Mouse (Mus musculus): ENCODE results near the gene Tceal5. TPM values are rescaled to one million over a fixed set of nuclear protein-coding genes. Genes with fewer than 3 reads are reported as not detected.

Gene Tceal5
- polyA plus RNA-seq, 1 experiment from 2014 or later = 3.9 TPM

- Histone ChIP-seq H3K9me3 (no peaks in the 10 kb centered on the region), H3K36me3 (replicated peaks) (peaks cover 9% of the 10 kb centered on the region; the same call in 1 of the 2 replicates), H3K27ac (no peak overlapping the region), H3K4me1 (peaks cover 5% of the 10 kb centered on the region), H3K4me3 (no peak overlapping the region), H3K27me3 (ENCODE audit: poor library complexity, severe bottlenecking) (peaks cover 17% of the 10 kb centered on the region; the same call in 1 of the 2 replicates)
- DNase-seq (ENCODE audit: extremely low spot score, low spot score) = no peak
- WGBS = 90% methylated on average over 2 of the region's 2 CpGs
Observed at GRCm38 (mm10) chrX:136213396-136213795, 9.7 kb upstream of the Tceal5 start.

- 81% methylated on average over 6 of the region's 6 CpGs for WGBS
- H3K4me1 ChIP-seq = peaks cover 15% of the 10 kb centered on the region
- H3K4me3 ChIP-seq = no peak overlapping the region
- no peak overlapping the region for H3K27ac ChIP-seq
- H3K27me3 ChIP-seq (ENCODE audit: poor library complexity, severe bottlenecking) = peaks cover 49% of the 10 kb centered on the region
- H3K36me3 ChIP-seq (replicated peaks) = no peaks in the 10 kb centered on the region
- H3K9me3 ChIP-seq = no peaks in the 10 kb centered on the region
- DNase-seq (ENCODE audit: extremely low spot score, low spot score) = no peak
Observed at GRCm38 (mm10) chrX:136204406-136204805, 730 bp upstream of the Tceal5 start.

GRCm38 (mm10) chrX:136203257-136203656 lies 419 bp downstream of the Tceal5 start:
- Histone ChIP-seq H3K27ac (no peak overlapping the region), H3K36me3 (replicated peaks) (no peaks in the 10 kb centered on the region), H3K4me3 (peak overlapping the region; percentile 55), H3K4me1 (peaks cover 15% of the 10 kb centered on the region), H3K27me3 (ENCODE audit: poor library complexity, severe bottlenecking) (peaks cover 53% of the 10 kb centered on the region), H3K9me3 (no peaks in the 10 kb centered on the region)
- WGBS = 20% methylated on average over 7 of the region's 7 CpGs
- no peak for DNase-seq (ENCODE audit: extremely low spot score, low spot score)

GRCm38 (mm10) chrX:136196873-136197272 lies 6.8 kb downstream of the Tceal5 start:
- 64% methylated on average over 1 of the region's 1 CpGs for WGBS
- H3K4me1 ChIP-seq = no peaks in the 10 kb centered on the region

GRCm38 (mm10) chrX:136195193-136195944 lies 8.3 kb downstream of the Tceal5 start:
- no peak for DNase-seq (ENCODE audit: extremely low spot score, low spot score)
- Histone ChIP-seq H3K9me3 (no peaks in the 10 kb centered on the region), H3K4me3 (no peak overlapping the region), H3K36me3 (replicated peaks) (no peaks in the 10 kb centered on the region), H3K27ac (no peak overlapping the region), H3K27me3 (ENCODE audit: poor library complexity, severe bottlenecking) (peaks cover 32% of the 10 kb centered on the region), H3K4me1 (no peaks in the 10 kb centered on the region)
- 88% methylated on average over 16 of the region's 16 CpGs for WGBS

More at GRCm38 (mm10) chrX:136196873-136197272, 6.8 kb downstream of the Tceal5 start:
- DNase-seq (ENCODE audit: extremely low spot score, low spot score) = peak; percentile 35
- H3K27ac ChIP-seq = no peak overlapping the region
- peaks cover 39% of the 10 kb centered on the region for H3K27me3 ChIP-seq (ENCODE audit: poor library complexity, severe bottlenecking)
- no peaks in the 10 kb centered on the region for H3K36me3 ChIP-seq (replicated peaks)
- H3K4me3 ChIP-seq = no peak overlapping the region
- no peaks in the 10 kb centered on the region for H3K9me3 ChIP-seq

- peaks cover 6% of the 10 kb centered on the region for H3K4me1 ChIP-seq
- H3K27me3 ChIP-seq (ENCODE audit: poor library complexity, severe bottlenecking) = peaks cover 49% of the 10 kb centered on the region
- no peaks in the 10 kb centered on the region for H3K9me3 ChIP-seq
- H3K36me3 ChIP-seq (replicated peaks) = no peaks in the 10 kb centered on the region
- DNase-seq (ENCODE audit: extremely low spot score, low spot score) = no peak
- 85% methylated on average over 1 of the region's 1 CpGs for WGBS
- H3K27ac ChIP-seq = no peak overlapping the region
- no peak overlapping the region for H3K4me3 ChIP-seq
Observed at GRCm38 (mm10) chrX:136183107-136183506, 20.6 kb downstream of the Tceal5 start.

- H3K27me3 ChIP-seq (ENCODE audit: poor library complexity, severe bottlenecking) = peaks cover 69% of the 10 kb centered on the region
- H3K36me3 ChIP-seq (replicated peaks) = no peaks in the 10 kb centered on the region
- DNase-seq (ENCODE audit: extremely low spot score, low spot score) = no peak
- no peak overlapping the region for H3K4me3 ChIP-seq
- H3K9me3 ChIP-seq = no peaks in the 10 kb centered on the region
- peaks cover 6% of the 10 kb centered on the region for H3K4me1 ChIP-seq
- H3K27ac ChIP-seq = peak overlapping the region; percentile 67
- 28% methylated on average over 11 of the region's 11 CpGs for WGBS
Observed at GRCm38 (mm10) chrX:136180897-136181553, 22.7 kb downstream of the Tceal5 start.

GRCm38 (mm10) chrX:136172786-136173185 lies 30.9 kb downstream of the Tceal5 start:
- WGBS = 17% methylated on average over 10 of the region's 10 CpGs

GRCm38 (mm10) chrX:136172118-136172551 lies 31.5 kb downstream of the Tceal5 start, which contains the start of gene Tceal8:
Gene Tceal8, minus strand, starts transcription at chrX:136172342.
- peak; percentile 77 for DNase-seq (ENCODE audit: extremely low spot score, low spot score)
- peaks cover 76% of the 10 kb centered on the region for H3K27me3 ChIP-seq (ENCODE audit: poor library complexity, severe bottlenecking)
- WGBS = 18% methylated on average over 10 of the region's 10 CpGs

More at GRCm38 (mm10) chrX:136172786-136173185, 30.9 kb downstream of the Tceal5 start:
- H3K4me1 ChIP-seq = peaks cover 4% of the 10 kb centered on the region; the same call in 1 of the 2 replicates
- H3K27ac ChIP-seq = peak overlapping the region; percentile 89
- peaks cover 6% of the 10 kb centered on the region; the same call in 1 of the 2 replicates for H3K36me3 ChIP-seq (replicated peaks)
- no peak for DNase-seq (ENCODE audit: extremely low spot score, low spot score)
- H3K9me3 ChIP-seq = no peaks in the 10 kb centered on the region
- H3K27me3 ChIP-seq (ENCODE audit: poor library complexity, severe bottlenecking) = peaks cover 76% of the 10 kb centered on the region
- peak overlapping the region; percentile 62 for H3K4me3 ChIP-seq

GRCm38 (mm10) chrX:136171189-136172117 lies 32.2 kb downstream of the Tceal5 start:
- DNase-seq (ENCODE audit: extremely low spot score, low spot score) = peak; percentile 73

More at GRCm38 (mm10) chrX:136172118-136172551, 31.5 kb downstream of the Tceal5 start, which contains the start of gene Tceal8:
- peak within 1 kb of the TSS; percentile 89 for H3K27ac ChIP-seq
- H3K36me3 ChIP-seq (replicated peaks) = peaks cover 6% of the 10 kb centered on the region; the same call in 1 of the 2 replicates
- H3K9me3 ChIP-seq = no peaks in the 10 kb centered on the region
- peaks cover 4% of the 10 kb centered on the region; the same call in 1 of the 2 replicates for H3K4me1 ChIP-seq
- H3K4me3 ChIP-seq = peak within 1 kb of the TSS; percentile 62

GRCm38 (mm10) chrX:136170625-136171024 lies 33.1 kb downstream of the Tceal5 start:
- DNase-seq (ENCODE audit: extremely low spot score, low spot score) = no peak
- H3K36me3 ChIP-seq (replicated peaks) = peaks cover 6% of the 10 kb centered on the region; the same call in 1 of the 2 replicates
- peak overlapping the region; percentile 62 for H3K4me3 ChIP-seq
- peak overlapping the region; percentile 89; the same call in 1 of the 2 replicates for H3K27ac ChIP-seq
- H3K27me3 ChIP-seq (ENCODE audit: poor library complexity, severe bottlenecking) = peaks cover 74% of the 10 kb centered on the region
- 70% methylated on average over 10 of the region's 10 CpGs for WGBS
- H3K9me3 ChIP-seq = no peaks in the 10 kb centered on the region
- H3K4me1 ChIP-seq = peaks cover 4% of the 10 kb centered on the region; the same call in 1 of the 2 replicates

More at GRCm38 (mm10) chrX:136171189-136172117, 32.2 kb downstream of the Tceal5 start:
- Histone ChIP-seq H3K4me3 (peak overlapping the region; percentile 62), H3K27me3 (ENCODE audit: poor library complexity, severe bottlenecking) (peaks cover 74% of the 10 kb centered on the region), H3K36me3 (replicated peaks) (peaks cover 6% of the 10 kb centered on the region; the same call in 1 of the 2 replicates), H3K27ac (peak overlapping the region; percentile 89), H3K4me1 (peaks cover 4% of the 10 kb centered on the region; the same call in 1 of the 2 replicates), H3K9me3 (no peaks in the 10 kb centered on the region)
- WGBS = 21% methylated on average over 24 of the region's 24 CpGs
